In genomic region chr9:21290589-21290988, GRCm38 (mm10) we compare ENCODE assay signal across 9 mouse cellular contexts. TPM values are rescaled to one million over a fixed set of nuclear protein-coding genes. Genes with fewer than 3 reads are reported as not detected.
DNase-seq lines count a peak whose midpoint lies in the region; ATAC-seq and TF ChIP-seq lines count a peak whose summit lies in the region.
"Had no signal": no experiment of that assay in that cellular context is flagged by ENCODE, and none has a peak within 500 bp of the region (broad histone marks: within the 10 kb centered on the region; RNA-seq: fewer than 3 reads in every experiment).

No protein-coding gene starts in this region.

- no peaks in the 10 kb centered on the region for H3K9me3 ChIP-seq in CH12.LX (replicated peaks; ENCODE audit: low read length)
- H3K9me3 ChIP-seq in hindbrain, embryonic 13.5 days, result no peaks in the 10 kb centered on the region
- no peaks in the 10 kb centered on the region for H3K9me3 ChIP-seq in midbrain, embryonic 13.5 days

- no peak for ATAC-seq in hindbrain, embryonic 13.5 days (ENCODE audit: low FRiP score)
- ATAC-seq in midbrain, embryonic 13.5 days, result no peak

- H3K36me3 ChIP-seq in kidney, adult 2 months (ENCODE audit: control insufficient read depth, insufficient read depth, low read length), result no peaks in the 10 kb centered on the region
- peaks cover 3 to 10% of the 10 kb centered on the region in 2 experiments for H3K36me3 ChIP-seq in CH12.LX (replicated peaks in 1 of 2; ENCODE audit: control insufficient read depth in 1 of 2, insufficient read depth in 1 of 2, low read length in 1 of 2)
- 0 out of 2 replicates have a peak, but pooled peaks cover 3% of the 10 kb centered on the region for H3K36me3 ChIP-seq in hindbrain, embryonic 13.5 days
- no peaks in the 10 kb centered on the region for H3K36me3 ChIP-seq in midbrain, embryonic 13.5 days

- TF ChIP-seq EP300 in CH12.LX (IDR thresholded peaks at IDR 0.05; ENCODE audit: low read length), result no peak

- H3K79me2 ChIP-seq in CH12.LX (replicated peaks; ENCODE audit: control insufficient read depth, extremely low read depth, insufficient read depth, poor library complexity, severe bottlenecking), result peaks cover 23% of the 10 kb centered on the region

- H3K4me1 ChIP-seq in kidney, adult 2 months (ENCODE audit: control insufficient read depth, insufficient read depth, low read length), result peaks cover 10% of the 10 kb centered on the region; the same call in 1 of the 2 replicates
- peaks cover 9 to 37% of the 10 kb centered on the region in 2 experiments for H3K4me1 ChIP-seq in CH12.LX (ENCODE audit: control insufficient read depth in 1 of 2, insufficient read depth in 2 of 2)
- peaks cover 38% of the 10 kb centered on the region for H3K4me1 ChIP-seq in hindbrain, embryonic 13.5 days (replicated peaks)
- H3K4me1 ChIP-seq in midbrain, embryonic 13.5 days (replicated peaks), result peaks cover 36% of the 10 kb centered on the region

- in situ Hi-C loops in CH12.LX (cut with MboI; ENCODE audit: low pct_ligation_motif_present, low pct_unique_long_range_greater_than_20kb, low sequenced_read_pairs), result no loop called here

- peak overlapping the region; percentile 84 for H3K27ac ChIP-seq in kidney, adult 2 months (ENCODE audit: insufficient read depth, low read depth, low read length)
- peak overlapping the region; percentile 17 for H3K27ac ChIP-seq in CH12.LX (ENCODE audit: insufficient read depth, low read depth)
- peak overlapping the region; percentile 88 for H3K27ac ChIP-seq in hindbrain, embryonic 13.5 days
- peak overlapping the region; percentile 84 for H3K27ac ChIP-seq in midbrain, embryonic 13.5 days

- peak overlapping the region; percentile 4 for H3K4me2 ChIP-seq in CH12.LX (ENCODE audit: insufficient read depth, low read depth, poor library complexity, severe bottlenecking)
- H3K4me2 ChIP-seq in hindbrain, embryonic 13.5 days, result peak overlapping the region; percentile 77
- H3K4me2 ChIP-seq in midbrain, embryonic 13.5 days (replicated peaks), result peak overlapping the region; percentile 78

- TF ChIP-seq CTCF in kidney, adult 2 months (conservative IDR thresholded peaks at IDR 0.05; ENCODE audit: insufficient read depth, insufficient read length, low read depth, low read length), result no peak
- TF ChIP-seq CTCF in CH12.LX (conservative IDR thresholded peaks at IDR 0.05 in 1 of 2, IDR thresholded peaks at IDR 0.05 in 1 of 2; ENCODE audit: low read depth in 2 of 2, low read length in 2 of 2), result no peak

- dilution Hi-C loops in CH12.LX (cut with MboI; ENCODE audit: extremely low pct_ligation_motif_present, extremely low pct_unique_long_range_greater_than_20kb, low sequenced_read_pairs), result no loop called here

- peak overlapping the region; percentile 49 for H3K9ac ChIP-seq in CH12.LX (ENCODE audit: insufficient read depth, low read depth)
- H3K9ac ChIP-seq in hindbrain, embryonic 13.5 days, result peak overlapping the region; percentile 86
- H3K9ac ChIP-seq in midbrain, embryonic 13.5 days (replicated peaks), result peak overlapping the region; percentile 83

- DNase-seq in kidney, adult 2 months, result no peak
- DNase-seq in kidney, postnatal 14 days, result no peak
- DNase-seq in CH12.LX (ENCODE audit: extremely low read depth), result peak; percentile 29
- DNase-seq in cerebellum, adult 11-12 months, result peak; percentile 83
- no peak for DNase-seq in frontal cortex, postnatal 36 days (ENCODE audit: low spot score in 2 of 2)
- no peak for DNase-seq in frontal cortex, adult 2 months (ENCODE audit: extremely low spot score in 1 of 2, low spot score in 1 of 2)

- under 1% methylated on average over 20 of the region's 20 CpGs for WGBS in kidney, adult 2 months
- under 1% methylated on average over 20 of the region's 20 CpGs for WGBS in hindbrain, embryonic 13.5 days
- under 1% methylated on average over 20 of the region's 20 CpGs for WGBS in midbrain, embryonic 13.5 days

- H3K27me3 ChIP-seq in kidney, adult 2 months (replicated peaks; ENCODE audit: control insufficient read depth, insufficient read depth, low read length), result no peaks in the 10 kb centered on the region
- peaks cover 5% of the 10 kb centered on the region for H3K27me3 ChIP-seq in CH12.LX (replicated peaks)
- H3K27me3 ChIP-seq in hindbrain, embryonic 13.5 days, result no peaks in the 10 kb centered on the region
- H3K27me3 ChIP-seq in midbrain, embryonic 13.5 days, result no peaks in the 10 kb centered on the region

- no peak for TF ChIP-seq RAD21 in CH12.LX (IDR thresholded peaks at IDR 0.05; ENCODE audit: low read depth, low read length)

- peak overlapping the region; percentile 92 for H3K4me3 ChIP-seq in kidney, adult 2 months (ENCODE audit: insufficient read depth, low read depth, low read length)
- H3K4me3 ChIP-seq in CH12.LX (replicated peaks in 1 of 3; ENCODE audit: low read depth in 2 of 3, low read length in 2 of 3, poor library complexity in 1 of 3), result peak overlapping the region; percentile 68 to 82 (median 74)
- H3K4me3 ChIP-seq in hindbrain, embryonic 13.5 days, result peak overlapping the region; percentile 68
- peak overlapping the region; percentile 80 for H3K4me3 ChIP-seq in midbrain, embryonic 13.5 days (replicated peaks)

- no peak for TF ChIP-seq POLR2A in kidney, adult 2 months (IDR thresholded peaks at IDR 0.05; ENCODE audit: low read depth, low read length)
- TF ChIP-seq POLR2A in CH12.LX (IDR thresholded peaks at IDR 0.05; ENCODE audit: low read depth, low read length), result no peak

TF ChIP-seq in CH12.LX, 34 proteins besides CTCF, POLR2A, EP300 and RAD21:
- no peak for TF ChIP-seq CHD1 (IDR thresholded peaks at IDR 0.05; ENCODE audit: low read depth, low read length)
- no peak for TF ChIP-seq JUND (conservative IDR thresholded peaks at IDR 0.05; ENCODE audit: low read depth, low read length)
- peak; percentile 12; the same call in 1 of the 2 replicates for TF ChIP-seq TCF12 (IDR thresholded peaks at IDR 0.05; ENCODE audit: low read depth, low read length)
- TF ChIP-seq MYC (IDR thresholded peaks at IDR 0.05; ENCODE audit: low read depth, low read length), result no peak
- TF ChIP-seq CHD2 (IDR thresholded peaks at IDR 0.05; ENCODE audit: low read length), result peak; percentile 57; the same call in 1 of the 2 replicates
- TF ChIP-seq UBTF (IDR thresholded peaks at IDR 0.05; ENCODE audit: low read depth, low read length), result 0 out of 2 replicates have a peak, but pooled peaks have one; percentile 49

RNA-seq across cellular contexts. Expression of gene Cdkn2d, which starts 0.6 kb away (rescaled TPM):
- polyA plus RNA-seq in kidney, adult 2 months (2012; rRNA removed), result 20.2 and 24.1 TPM in 2 replicates
- 9.7 and 12.6 TPM in 2 replicates for total RNA-seq in CH12.LX (2012; rRNA removed)
- total RNA-seq in CH12.LX (2014; rRNA removed), result 7.1 and 7.3 TPM in 2 replicates
- polyA plus RNA-seq in CH12.LX (2012; ENCODE audit: insufficient read length, low read depth), result 2.2 and 2.9 TPM in 2 replicates
- polyA plus RNA-seq in hindbrain, embryonic 13.5 days (2015; fragmentation: Nextera tagmentation; extraction: Ambion mirVana), result 89.2 and 90.3 TPM in 2 replicates
- 79.6 and 81.3 TPM in 2 replicates for polyA plus RNA-seq in midbrain, embryonic 13.5 days (2015; fragmentation: Nextera tagmentation; extraction: Ambion mirVana)
- 65.2 and 66.2 TPM in 2 replicates for polyA plus RNA-seq in frontal cortex, adult 2 months (2012; rRNA removed)

RNA-seq across cellular contexts. Expression of gene Kri1, which starts 2.8 kb away (rescaled TPM):
- 14.2 and 15.9 TPM in 2 replicates for polyA plus RNA-seq in kidney, adult 2 months (2012; rRNA removed)
- total RNA-seq in CH12.LX (2012; rRNA removed) (55.5 and 62.6 TPM in 2 replicates), CH12.LX (2014; rRNA removed) (28.8 and 29.0 TPM in 2 replicates)
- polyA plus RNA-seq in CH12.LX (2012; ENCODE audit: insufficient read length, low read depth), result 57.1 and 64.9 TPM in 2 replicates
- 16.3 and 17.1 TPM in 2 replicates for polyA plus RNA-seq in hindbrain, embryonic 13.5 days (2015; fragmentation: Nextera tagmentation; extraction: Ambion mirVana)
- polyA plus RNA-seq in midbrain, embryonic 13.5 days (2015; fragmentation: Nextera tagmentation; extraction: Ambion mirVana), result 20.3 and 21.6 TPM in 2 replicates
- 42.5 and 44.6 TPM in 2 replicates for polyA plus RNA-seq in frontal cortex, adult 2 months (2012; rRNA removed)

RNA-seq across cellular contexts. Expression of gene Ap1m2, which starts 21.5 kb away (rescaled TPM):
- polyA plus RNA-seq in kidney, adult 2 months (2012; rRNA removed), result 30.6 and 36.2 TPM in 2 replicates
- total RNA-seq in CH12.LX (2012; rRNA removed) (1.4 and 2.6 TPM in 2 replicates), CH12.LX (2014; rRNA removed) (0.51 TPM in 2 replicates)
- polyA plus RNA-seq in CH12.LX (2012; ENCODE audit: insufficient read length, low read depth), result 0.29 and 0.51 TPM in 2 replicates
- 0.62 and 0.71 TPM in 2 replicates for polyA plus RNA-seq in hindbrain, embryonic 13.5 days (2015; fragmentation: Nextera tagmentation; extraction: Ambion mirVana)
- 0.23 and 0.34 TPM in 2 replicates for polyA plus RNA-seq in midbrain, embryonic 13.5 days (2015; fragmentation: Nextera tagmentation; extraction: Ambion mirVana)
- polyA plus RNA-seq in frontal cortex, adult 2 months (2012; rRNA removed), result 0.76 and 1.6 TPM in 2 replicates
- total RNA-seq: adrenal gland, postnatal 36 days had no signal

RNA-seq across cellular contexts. Expression of gene Atg4d, which starts 25.5 kb away (rescaled TPM):
- 67.0 and 71.9 TPM in 2 replicates for polyA plus RNA-seq in kidney, adult 2 months (2012; rRNA removed)
- total RNA-seq in CH12.LX (2012; rRNA removed), result 13.5 and 14.3 TPM in 2 replicates
- 10.3 and 10.9 TPM in 2 replicates for total RNA-seq in CH12.LX (2014; rRNA removed)
- polyA plus RNA-seq in CH12.LX (2012; ENCODE audit: insufficient read length, low read depth), result 7.7 and 9.4 TPM in 2 replicates
- polyA plus RNA-seq in hindbrain, embryonic 13.5 days (2015; fragmentation: Nextera tagmentation; extraction: Ambion mirVana), result 51.1 and 51.8 TPM in 2 replicates
- polyA plus RNA-seq in midbrain, embryonic 13.5 days (2015; fragmentation: Nextera tagmentation; extraction: Ambion mirVana), result 55.3 and 57.8 TPM in 2 replicates
- 36.5 and 40.6 TPM in 2 replicates for polyA plus RNA-seq in frontal cortex, adult 2 months (2012; rRNA removed)

RNA-seq across cellular contexts. Expression of gene Slc44a2, which starts 29.9 kb away (rescaled TPM):
- 47.4 and 49.2 TPM in 2 replicates for polyA plus RNA-seq in kidney, adult 2 months (2012; rRNA removed)
- total RNA-seq in CH12.LX (2012; rRNA removed) (27.4 and 36.5 TPM in 2 replicates), CH12.LX (2014; rRNA removed) (22.1 and 26.1 TPM in 2 replicates)
- polyA plus RNA-seq in CH12.LX (2012; ENCODE audit: insufficient read length, low read depth), result 52.5 and 62.9 TPM in 2 replicates
- polyA plus RNA-seq in hindbrain, embryonic 13.5 days (2015; fragmentation: Nextera tagmentation; extraction: Ambion mirVana), result 68.1 and 73.8 TPM in 2 replicates
- 61.6 and 63.1 TPM in 2 replicates for polyA plus RNA-seq in midbrain, embryonic 13.5 days (2015; fragmentation: Nextera tagmentation; extraction: Ambion mirVana)
- polyA plus RNA-seq in frontal cortex, adult 2 months (2012; rRNA removed), result 60.7 and 66.5 TPM in 2 replicates

Comparison
In these comparisons a context has a peak if more than half of its experiments do, and no peak if none do; other contexts are left out.
1. DNase-seq: peak in CH12.LX (single experiment) and cerebellum, adult 11-12 months (single experiment); none in kidney, adult 2 months (single experiment), kidney, postnatal 14 days (single experiment), frontal cortex, postnatal 36 days (0 of 2) and frontal cortex, adult 2 months (0 of 2).
2. H3K27ac ChIP-seq: peak in every context shown above with its lines; median percentile 88 in hindbrain, embryonic 13.5 days; 84 in kidney, adult 2 months; 84 in midbrain, embryonic 13.5 days; 17 in CH12.LX.
3. H3K4me2 ChIP-seq: peak in every context shown above with its lines; median percentile 78 in midbrain, embryonic 13.5 days; 77 in hindbrain, embryonic 13.5 days; 4 in CH12.LX.
4. RNA of gene Ap1m2, which starts 21.5 kb away (polyA plus RNA-seq): 30.6 to 36.2 TPM in kidney, adult 2 months; 0.76 to 1.6 TPM in frontal cortex, adult 2 months, 0.62 to 0.71 TPM in hindbrain, embryonic 13.5 days, 0.29 to 0.51 TPM in CH12.LX and 0.23 to 0.34 TPM in midbrain, embryonic 13.5 days; every median in the first group is over 10 times any median in the second.
5. Peak in every context shown above with its lines, with median percentiles within 50 percentile points of each other: H3K4me3 ChIP-seq and H3K9ac ChIP-seq.